ENCODE assay signal across 31 mouse cellular contexts in the genomic region with DNA sequence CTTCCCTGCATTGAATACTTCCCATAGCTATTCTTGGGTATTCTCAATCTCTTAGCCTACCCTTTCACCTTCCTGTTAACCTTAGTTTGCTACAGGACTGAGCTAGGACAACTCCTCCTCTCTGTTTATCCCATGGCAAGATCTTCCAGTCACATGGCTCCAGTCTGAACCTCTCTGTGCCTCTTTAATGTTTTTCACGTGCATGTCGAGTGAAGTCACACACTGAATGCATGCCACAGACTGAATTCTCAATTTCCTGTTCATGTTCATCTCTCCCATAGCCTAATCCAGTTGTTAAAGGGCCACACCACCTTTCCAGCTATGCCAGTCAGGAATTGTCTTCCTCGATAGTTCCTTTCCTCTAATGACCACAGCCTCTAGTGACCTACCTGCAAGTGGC.
"Had no signal": no experiment of that assay in that cellular context is flagged by ENCODE, and none has a peak within 500 bp of the region (broad histone marks: within the 10 kb centered on the region; RNA-seq: fewer than 3 reads in every experiment).

No protein-coding gene starts in this region.

- H3K9ac ChIP-seq: limb, embryonic 12.5 days; limb, embryonic 13.5 days; limb, embryonic 15.5 days; liver, embryonic 12.5 days; liver, embryonic 13.5 days; liver, embryonic 14.5 days; liver, embryonic 15.5 days; liver, postnatal 0 days; lung, embryonic 14.5 days; lung, embryonic 15.5 days; midbrain, embryonic 12.5 days; midbrain, embryonic 13.5 days; midbrain, embryonic 15.5 days had no signal

- DNase-seq: left cerebral cortex, postnatal 4 days; liver, embryonic 13.5 days; liver, postnatal 0 days; lung, adult 18-20 months; lung, adult 2 months; lung, embryonic 14.5 days; lung, postnatal 10 days; lung, postnatal 14 days; lung, postnatal 36 days; lung, postnatal 4 days; midbrain, embryonic 14.5 days had no signal

- H3K4me2 ChIP-seq: limb, embryonic 12.5 days; limb, embryonic 13.5 days; limb, embryonic 15.5 days; liver, embryonic 11.5 days; liver, embryonic 12.5 days; liver, embryonic 13.5 days; liver, embryonic 15.5 days; lung, embryonic 14.5 days; lung, embryonic 15.5 days; midbrain, embryonic 11.5 days; midbrain, embryonic 12.5 days; midbrain, embryonic 13.5 days; midbrain, embryonic 15.5 days had no signal

- H3K4me1 ChIP-seq: limb, embryonic 15.5 days; liver, embryonic 12.5 days; liver, embryonic 13.5 days; liver, embryonic 15.5 days; midbrain, embryonic 10.5 days; midbrain, embryonic 13.5 days; midbrain, embryonic 15.5 days had no signal

- H3K27me3 ChIP-seq: limb, embryonic 12.5 days; limb, embryonic 13.5 days; limb, embryonic 15.5 days; liver, embryonic 12.5 days; liver, embryonic 13.5 days; liver, embryonic 15.5 days; lung, embryonic 15.5 days; megakaryocyte, embryonic 14.5 days; midbrain, embryonic 15.5 days had no signal

- H3K36me3 ChIP-seq: limb, embryonic 10.5 days; limb, embryonic 12.5 days; limb, embryonic 13.5 days; limb, embryonic 15.5 days; liver, embryonic 12.5 days; liver, embryonic 13.5 days; liver, embryonic 15.5 days; lung, embryonic 15.5 days; midbrain, embryonic 10.5 days; midbrain, embryonic 12.5 days; midbrain, embryonic 13.5 days; midbrain, embryonic 15.5 days had no signal

- H3K4me3 ChIP-seq: left cerebral cortex, adult 2 months; limb, embryonic 10.5 days; limb, embryonic 12.5 days; limb, embryonic 13.5 days; limb, embryonic 15.5 days; liver, embryonic 12.5 days; liver, embryonic 13.5 days; liver, embryonic 15.5 days; lung, embryonic 15.5 days; megakaryocyte, embryonic 14.5 days; midbrain, embryonic 10.5 days; midbrain, embryonic 12.5 days; midbrain, embryonic 13.5 days; midbrain, embryonic 15.5 days; myocyte had no signal

- ATAC-seq: liver, embryonic 12.5 days; liver, postnatal 0 days; lung, postnatal 0 days; midbrain, embryonic 13.5 days; midbrain, embryonic 15.5 days; midbrain, embryonic 16.5 days had no signal

- H3K9me3 ChIP-seq: limb, embryonic 10.5 days; limb, embryonic 12.5 days; limb, embryonic 13.5 days; limb, embryonic 15.5 days; liver, embryonic 12.5 days; liver, embryonic 13.5 days; liver, embryonic 15.5 days; lung, embryonic 15.5 days; megakaryocyte, embryonic 14.5 days; midbrain, embryonic 10.5 days; midbrain, embryonic 12.5 days; midbrain, embryonic 13.5 days; midbrain, embryonic 15.5 days had no signal

- H3K27ac ChIP-seq: left cerebral cortex, adult 2 months; limb, embryonic 10.5 days; limb, embryonic 12.5 days; limb, embryonic 13.5 days; limb, embryonic 15.5 days; liver, embryonic 12.5 days; liver, embryonic 13.5 days; liver, embryonic 14.5 days; liver, embryonic 15.5 days; lung, embryonic 15.5 days; macrophage; midbrain, embryonic 10.5 days; midbrain, embryonic 12.5 days; midbrain, embryonic 13.5 days; midbrain, embryonic 15.5 days had no signal
